Mouse (Mus musculus) erythroid progenitor cell, adult 5-6 weeks (primary cell): ENCODE results near the gene Cyp2d11. TPM values are rescaled to one million over a fixed set of nuclear protein-coding genes. Genes with fewer than 3 reads are reported as not detected.
"Not testable (repeated sequence)": the region's sequence is repeated elsewhere in the genome, so short reads cannot be mapped to it uniquely, and the experiment has no call there.

ENCODE experiments used
- ATAC-seq: replicated peaks from 2 replicates; pipeline ENCODE4 v1.8.0; 2016; ENCODE audit warnings: moderate number of reproducible peaks, mild to moderate bottlenecking, moderate TSS enrichment, inconsistent platforms; ENCODE audit not compliant: poor library complexity, low FRiP score, severe bottlenecking
- total RNA-seq, 2 experiments: library from RNA; stranded (forward) in 1 of 2; stranded (reverse) in 1 of 2; fragments of 150-400 nt in 1 of 2; fragments of 186-747, 209-891 nt in 1 of 2; gene quantifications; 2 replicates each; pipeline versions ENCODE4 v1.2.3 to v1.2.4; 2015 to 2017; ENCODE audit warnings: low replicate concordance in 2 of 2

Cyp2d11 gene
- total RNA-seq (2015; ENCODE audit: low replicate concordance) = not detected in 2 replicates
- not detected in 2 replicates for total RNA-seq (2017; ENCODE audit: low replicate concordance)

DNA sequence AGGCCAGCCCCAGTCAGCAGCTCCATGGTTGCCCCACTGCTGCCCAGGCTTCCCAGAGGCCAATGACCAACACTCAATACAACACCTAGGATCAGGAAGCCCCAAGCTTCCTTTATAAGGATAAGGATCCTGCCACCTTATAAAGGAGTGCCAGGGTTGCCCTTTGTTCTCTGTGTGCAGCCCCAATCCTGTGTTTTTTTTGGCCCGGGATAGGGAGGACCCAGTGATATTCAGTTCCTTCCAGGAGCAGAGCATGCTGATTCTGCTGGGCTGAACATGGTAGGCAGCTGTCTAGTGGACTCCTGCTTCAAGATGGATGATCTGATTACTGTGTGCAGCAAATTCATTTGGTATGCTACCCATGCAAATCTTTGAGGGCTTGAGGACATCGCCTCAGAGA lies at the start of gene Cyp2d11:
Gene Cyp2d11, minus strand, starts transcription at position 101 of the 400 bp plus-strand sequence.
- ATAC-seq = not testable (repeated sequence)

DNA sequence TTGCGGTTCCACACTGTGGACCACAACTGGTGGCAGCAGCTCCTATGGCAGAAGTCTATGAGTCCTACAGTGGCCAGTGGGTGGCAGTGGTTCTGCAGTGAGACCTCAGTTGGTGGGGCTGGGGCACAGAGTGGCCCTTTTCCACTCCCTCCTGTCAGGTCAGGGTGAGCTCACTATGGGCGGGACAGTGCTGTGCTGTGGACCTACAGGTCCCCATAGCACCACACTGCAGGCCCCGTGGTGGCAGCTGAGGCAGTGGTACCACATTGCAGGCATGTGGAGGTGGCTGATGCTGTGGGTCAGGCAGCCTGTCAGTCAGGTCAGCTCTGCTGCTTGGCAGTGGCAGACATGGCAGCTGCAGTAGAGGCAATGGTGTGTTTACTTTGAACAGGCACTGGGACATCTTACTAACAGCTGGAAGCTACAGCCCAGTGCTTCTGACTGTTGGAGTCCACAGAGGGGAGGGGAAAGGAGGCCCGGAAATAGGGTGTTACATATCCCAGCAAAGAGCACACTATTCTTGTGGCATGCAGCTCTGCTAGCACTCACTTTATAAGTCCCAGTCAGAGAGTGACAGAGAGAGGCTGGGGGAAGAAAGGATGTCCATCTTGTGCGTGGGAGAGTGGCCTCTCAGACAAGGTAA lies 44.3 kb upstream of the Cyp2d11 start:
- no peak for ATAC-seq

DNA sequence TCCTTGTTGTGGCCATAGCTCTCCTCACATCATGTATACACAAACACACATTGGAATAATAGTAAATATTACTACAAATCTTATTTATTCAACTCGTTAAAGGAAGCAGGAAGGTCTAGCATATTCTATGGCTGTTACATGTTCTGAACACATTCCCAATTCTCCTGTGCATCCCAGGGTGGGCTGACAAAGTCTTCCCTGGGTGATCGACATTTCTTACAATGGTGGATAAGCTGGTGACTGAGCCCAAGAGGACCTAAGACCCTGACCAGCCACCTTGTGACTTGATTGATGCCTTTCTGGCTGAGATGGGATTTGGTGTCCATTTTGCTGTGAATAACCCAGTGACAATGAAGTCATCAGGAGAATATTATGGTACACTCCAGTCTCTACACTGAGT lies 41.8 kb upstream of the Cyp2d11 start:
- ATAC-seq = no peak

DNA sequence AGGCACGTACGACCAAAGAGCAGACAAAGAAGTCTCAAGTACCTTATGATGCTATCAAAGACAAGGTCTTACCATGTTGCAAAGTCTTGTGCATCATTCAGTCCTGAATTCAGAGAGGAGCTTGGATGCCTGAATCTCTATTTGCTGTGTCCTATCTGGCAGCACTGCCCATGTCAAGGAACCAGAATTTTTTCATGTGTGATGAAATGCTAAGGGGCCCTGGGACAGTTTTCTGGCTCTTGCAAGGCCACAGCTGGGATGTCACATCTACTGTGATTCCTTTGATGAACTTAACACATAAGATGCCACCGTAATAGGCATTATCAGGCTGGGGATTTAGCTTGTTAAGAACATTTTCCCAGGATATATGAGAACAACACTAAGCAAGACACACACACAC lies 41.2 kb upstream of the Cyp2d11 start:
- ATAC-seq = no peak

DNA sequence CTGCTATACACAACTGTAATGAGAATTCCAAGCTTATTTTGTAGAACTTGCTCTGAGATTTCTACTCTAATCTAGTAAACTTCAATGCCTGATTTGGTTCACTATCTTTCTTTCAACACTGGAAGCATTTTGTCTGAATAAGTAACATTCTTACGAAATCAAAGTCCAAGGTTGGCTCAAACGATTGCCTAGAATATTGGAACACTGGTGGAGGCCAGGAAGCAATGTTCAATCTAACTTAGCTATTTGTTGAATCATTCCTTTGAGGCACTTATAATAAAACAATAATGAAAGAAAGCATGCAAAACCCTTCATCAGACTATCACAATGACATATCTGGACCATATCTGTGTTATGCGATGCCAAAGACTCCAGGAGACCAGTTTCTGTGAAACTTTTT lies 40.7 kb upstream of the Cyp2d11 start:
- no peak for ATAC-seq

DNA sequence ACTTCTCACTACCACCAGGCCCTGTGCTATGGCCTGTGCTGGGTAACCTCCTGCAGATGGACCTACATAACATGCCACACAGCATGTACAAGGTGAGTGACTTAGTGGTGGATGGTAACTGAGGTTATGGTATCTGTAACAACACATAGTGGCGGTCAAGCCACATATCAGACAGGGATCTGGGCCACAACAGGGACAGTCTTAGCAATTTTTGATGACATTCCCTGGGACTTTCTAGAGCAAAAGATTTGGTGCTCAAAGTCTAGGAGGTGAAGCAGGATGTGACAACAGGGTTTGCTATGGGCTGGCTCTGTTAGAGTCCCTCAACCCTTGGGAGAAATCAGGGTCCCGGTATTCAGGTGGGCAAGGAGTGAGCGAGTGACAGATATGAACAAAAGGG lies 39.8 kb upstream of the Cyp2d11 start:
- no peak for ATAC-seq

DNA sequence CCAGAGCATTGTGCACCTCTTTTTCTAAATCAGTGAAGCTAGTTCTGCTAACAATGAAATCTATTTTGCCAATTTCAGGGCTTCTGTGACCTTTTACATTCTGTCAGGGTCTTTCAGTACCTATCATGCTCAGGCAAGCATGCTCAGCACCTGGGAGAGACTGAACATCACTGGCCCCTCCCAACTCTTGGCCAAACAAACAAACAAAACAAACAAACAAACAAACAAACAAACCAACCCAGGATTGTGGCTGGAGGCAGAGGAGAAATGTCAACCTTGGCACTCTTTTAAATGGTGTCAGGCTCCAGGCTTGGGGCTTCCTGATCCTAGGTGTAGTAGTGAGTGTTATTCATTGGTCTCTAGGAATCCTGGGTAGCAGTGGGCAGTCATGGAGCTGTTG lies 39.3 kb upstream of the Cyp2d11 start, which contains the start of gene Cyp2d9:
Gene Cyp2d9, plus strand, starts transcription at position 301 of the 400 bp plus-strand sequence.
- ATAC-seq = no peak

DNA sequence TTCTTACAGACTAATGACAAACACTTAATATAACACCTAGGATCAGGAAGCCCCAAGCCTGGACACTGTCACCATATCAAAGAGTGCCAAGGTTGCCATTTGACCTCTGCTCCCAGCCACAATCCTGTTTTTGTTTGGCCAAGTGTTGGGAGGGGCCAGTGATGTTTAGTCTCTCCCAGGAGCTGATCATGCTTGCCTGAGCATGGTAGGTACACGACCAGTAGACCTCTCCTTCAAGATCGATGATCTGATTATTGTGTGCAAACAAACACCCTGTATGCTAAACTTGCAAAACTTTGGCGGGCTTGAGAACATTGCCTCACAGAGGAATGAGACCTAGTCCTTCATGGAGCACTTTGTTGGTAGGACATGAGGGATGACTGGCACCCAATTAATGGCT lies 29.6 kb upstream of the Cyp2d11 start:
- ATAC-seq = no peak

DNA sequence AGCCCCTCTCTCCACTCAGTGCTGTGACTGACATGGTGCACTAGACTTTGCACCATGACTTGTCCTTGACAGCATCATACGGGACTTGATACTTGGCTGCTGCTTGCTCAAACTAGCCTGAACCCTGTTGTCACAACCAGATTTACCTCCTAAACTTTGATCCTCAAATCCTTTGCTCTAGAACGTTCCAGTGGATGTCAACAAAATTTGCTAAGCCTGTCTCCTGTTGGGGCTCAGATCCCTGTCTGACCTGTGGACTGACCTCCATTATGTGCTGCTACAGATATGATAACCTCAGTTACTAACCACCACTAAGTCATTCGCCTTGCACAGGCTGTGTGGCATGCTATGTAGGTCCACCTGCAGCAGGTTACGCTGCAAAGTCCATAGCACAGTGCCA lies 29.1 kb upstream of the Cyp2d11 start:
- no peak for ATAC-seq

DNA sequence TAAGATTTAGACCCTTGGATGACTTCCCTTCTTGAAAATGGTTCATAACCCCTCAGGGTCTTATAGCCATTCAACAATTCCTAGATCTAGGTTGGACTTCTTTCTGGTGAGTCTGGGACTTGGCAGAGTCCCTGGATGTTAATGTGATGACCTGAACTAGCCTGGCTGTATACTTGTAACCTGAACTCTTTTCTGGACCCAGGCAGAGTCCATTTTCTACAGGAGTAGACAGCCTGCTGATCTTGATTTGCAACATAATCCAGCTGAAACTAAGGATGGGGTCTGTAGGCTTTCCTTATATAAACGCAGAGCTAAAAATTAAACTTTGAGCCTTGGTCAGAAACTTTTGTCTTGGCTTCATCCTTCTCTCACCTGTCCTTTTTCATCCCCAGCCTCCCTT lies 24.8 kb upstream of the Cyp2d11 start:
- no peak for ATAC-seq

DNA sequence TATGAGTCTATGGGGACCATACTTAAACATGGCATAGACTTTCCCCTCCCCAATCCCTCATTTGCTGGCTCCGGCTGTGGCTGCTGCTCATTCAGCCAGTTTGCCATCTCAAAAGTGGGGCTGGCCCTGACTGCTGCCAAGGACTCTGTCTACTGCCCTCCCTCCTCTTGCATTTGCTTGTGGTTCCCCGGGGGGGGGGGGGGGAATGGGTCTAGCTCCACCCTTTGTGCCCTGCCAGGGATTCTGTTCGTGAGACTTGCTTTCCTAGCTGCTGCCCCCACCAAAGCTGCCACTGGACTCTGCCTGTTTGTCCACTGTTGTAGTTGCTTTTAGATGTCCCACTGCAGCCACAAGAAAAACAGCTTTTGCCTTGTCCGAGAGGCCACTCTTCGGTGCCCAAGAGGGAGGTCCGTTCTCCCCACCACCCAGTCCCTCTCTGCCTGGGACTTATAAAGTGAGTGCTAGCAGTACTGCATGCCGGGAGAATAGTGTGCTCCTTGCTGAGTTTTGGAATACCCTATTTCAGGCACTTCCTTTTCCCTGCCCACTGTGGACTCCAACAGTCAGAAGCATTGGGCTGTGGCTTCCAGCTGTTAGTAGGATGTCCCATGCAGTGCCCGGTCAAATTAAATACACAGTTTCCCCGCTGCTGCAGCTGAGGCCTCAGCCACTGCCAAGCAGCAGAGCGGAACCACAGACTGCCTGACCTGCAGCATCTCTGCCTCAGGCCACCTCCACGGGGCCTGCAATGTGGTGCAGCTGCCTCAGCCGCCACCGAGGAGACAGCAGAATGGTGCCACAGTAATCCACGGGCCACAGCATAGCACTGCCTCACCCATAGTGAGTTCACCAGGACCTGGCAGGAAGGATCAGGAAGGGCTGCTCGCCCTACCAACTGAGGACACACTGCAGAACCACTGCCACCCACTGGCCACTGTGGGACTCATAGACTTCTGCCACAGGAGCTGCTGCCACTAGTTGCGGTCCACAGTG lies 23.3 kb upstream of the Cyp2d11 start:
- ATAC-seq = peak; percentile 77

DNA sequence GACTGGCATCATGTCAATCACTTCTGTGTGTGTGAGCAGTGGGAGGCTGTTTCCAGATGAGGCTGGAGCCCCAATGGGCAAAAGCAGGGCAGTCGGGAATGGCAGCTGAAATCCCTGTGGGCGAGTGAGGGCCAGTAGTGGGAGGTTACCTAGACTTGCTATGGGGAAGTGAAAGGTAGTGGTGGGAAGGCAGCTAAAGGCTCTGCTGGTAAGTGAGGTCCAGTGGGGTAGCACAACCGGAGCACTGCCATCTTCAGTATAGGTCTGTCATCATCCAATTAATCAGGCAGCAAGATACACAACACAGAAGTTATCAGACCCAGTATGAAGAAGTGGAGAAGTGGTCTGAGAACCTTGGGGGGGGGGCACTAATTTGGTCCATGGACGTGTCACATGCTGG lies 13.7 kb upstream of the Cyp2d11 start:
- ATAC-seq = no peak

DNA sequence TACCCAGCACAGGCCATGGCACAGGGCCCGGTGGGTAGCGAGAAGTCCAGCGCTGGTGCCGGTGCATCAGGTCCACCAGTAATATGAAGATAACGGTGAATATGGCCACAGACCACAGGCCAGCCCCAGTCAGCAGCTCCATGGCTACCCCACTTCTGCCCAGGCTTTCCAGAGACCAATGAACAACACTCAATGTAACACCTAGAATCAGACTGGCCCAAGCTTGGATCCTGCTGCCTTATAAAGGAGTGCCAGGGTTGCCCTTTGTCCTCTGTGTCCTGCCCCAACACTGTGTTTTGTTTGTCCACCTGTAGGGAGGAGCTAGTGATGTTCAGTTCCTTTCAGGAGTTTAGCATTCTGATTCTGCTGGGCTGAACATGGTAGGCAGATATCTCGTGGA lies 13.2 kb upstream of the Cyp2d11 start, which contains the start of gene Cyp2d10:
Gene Cyp2d10, minus strand, starts transcription at position 215 of the 400 bp plus-strand sequence.
- ATAC-seq = no peak

DNA sequence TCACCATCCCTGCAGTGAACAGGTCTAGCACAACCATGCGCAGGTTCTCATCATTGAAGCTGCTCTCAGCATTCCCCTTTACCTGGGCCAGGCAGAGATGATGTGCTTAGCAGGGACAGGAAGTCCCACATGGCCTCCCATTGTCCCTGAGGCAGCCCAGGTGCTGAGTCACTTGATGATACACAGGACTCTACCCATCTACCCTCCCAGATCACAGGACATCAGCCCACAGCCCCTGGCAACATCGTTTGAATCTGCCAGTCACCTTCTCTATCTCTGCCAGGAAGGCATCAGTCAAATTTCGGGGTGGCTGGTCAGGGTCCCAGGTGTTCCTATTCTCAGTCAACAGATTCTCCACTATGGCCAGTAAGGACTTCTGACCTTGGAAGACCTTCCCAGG lies 10.3 kb upstream of the Cyp2d11 start:
- no peak for ATAC-seq

DNA sequence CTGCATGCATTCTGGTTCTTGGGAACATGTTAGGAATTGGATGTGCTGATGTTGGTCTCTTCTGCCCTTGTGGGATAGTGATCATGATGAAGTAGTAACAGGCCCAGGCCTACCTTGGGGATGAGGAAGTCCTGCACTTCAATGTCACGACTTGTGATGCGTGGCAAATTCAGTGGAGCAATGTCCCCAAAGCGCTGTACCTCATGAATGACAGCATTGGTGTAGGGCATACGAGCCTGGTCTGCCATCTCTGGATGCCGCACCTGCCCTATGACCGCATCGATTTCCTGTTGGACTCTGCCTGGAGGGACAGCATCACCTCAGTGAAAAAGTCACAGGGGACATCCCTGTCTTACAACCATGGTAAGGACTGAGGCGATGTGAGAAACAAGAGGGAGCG lies 9.8 kb upstream of the Cyp2d11 start:
- ATAC-seq = no peak

DNA sequence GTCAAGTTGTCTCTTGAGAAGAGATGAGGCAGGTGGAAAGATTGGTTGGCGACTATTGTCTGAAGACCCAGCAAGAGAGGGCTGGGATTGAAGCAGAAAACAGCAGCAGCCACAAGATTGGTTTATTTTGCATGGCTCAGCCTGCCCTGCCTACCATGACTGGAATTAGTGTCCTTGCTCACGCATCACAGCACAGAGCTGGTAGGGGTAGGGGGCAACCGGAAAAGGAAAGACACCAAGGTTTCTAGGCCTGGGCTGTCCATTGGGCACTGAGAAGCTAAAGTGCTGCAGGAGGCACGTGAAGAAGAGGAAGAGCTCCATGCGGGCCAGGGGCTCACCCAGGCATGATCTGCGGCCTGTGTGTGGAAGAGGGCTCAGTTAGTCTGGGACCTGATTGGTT lies 8.9 kb upstream of the Cyp2d11 start:
- ATAC-seq = no peak

DNA sequence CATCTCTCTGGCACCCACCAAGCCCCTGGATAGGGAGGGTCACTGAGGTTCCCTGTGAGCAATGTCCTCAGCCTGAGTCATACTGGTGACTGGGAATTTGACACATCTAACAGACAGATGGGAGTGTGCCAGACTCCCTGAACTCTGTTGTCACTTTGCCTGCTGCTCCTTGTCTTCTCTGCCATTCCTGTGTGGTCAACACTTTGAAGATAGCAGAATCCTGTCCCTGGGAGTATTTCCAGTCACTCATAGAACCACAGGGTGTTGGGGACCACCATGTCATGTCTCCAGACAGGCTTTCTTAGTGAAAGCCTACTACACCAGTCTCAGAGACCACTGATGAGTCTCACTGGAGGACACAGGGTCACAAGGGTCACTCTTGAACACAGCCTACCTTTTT lies 8.3 kb upstream of the Cyp2d11 start:
- no peak for ATAC-seq

DNA sequence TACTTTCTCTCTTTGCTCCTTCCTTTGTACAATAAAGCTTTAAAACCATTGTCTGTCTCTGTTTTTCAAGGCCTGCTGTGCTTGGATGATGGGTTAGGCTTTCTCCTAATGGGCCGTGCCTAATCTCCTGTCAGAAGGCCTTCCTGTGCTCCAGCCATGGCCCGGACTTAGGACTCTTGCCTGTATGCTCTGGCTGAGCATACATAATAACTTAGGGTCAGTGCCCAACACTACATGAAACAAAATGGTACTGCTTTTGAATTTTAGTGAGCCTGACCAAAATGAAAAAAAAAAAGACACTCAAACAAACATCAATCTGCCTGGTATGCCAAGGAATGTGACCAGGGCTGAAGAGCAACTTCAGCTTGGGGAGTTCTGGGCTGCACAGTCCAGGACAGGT lies 7.7 kb upstream of the Cyp2d11 start:
- ATAC-seq = no peak

DNA sequence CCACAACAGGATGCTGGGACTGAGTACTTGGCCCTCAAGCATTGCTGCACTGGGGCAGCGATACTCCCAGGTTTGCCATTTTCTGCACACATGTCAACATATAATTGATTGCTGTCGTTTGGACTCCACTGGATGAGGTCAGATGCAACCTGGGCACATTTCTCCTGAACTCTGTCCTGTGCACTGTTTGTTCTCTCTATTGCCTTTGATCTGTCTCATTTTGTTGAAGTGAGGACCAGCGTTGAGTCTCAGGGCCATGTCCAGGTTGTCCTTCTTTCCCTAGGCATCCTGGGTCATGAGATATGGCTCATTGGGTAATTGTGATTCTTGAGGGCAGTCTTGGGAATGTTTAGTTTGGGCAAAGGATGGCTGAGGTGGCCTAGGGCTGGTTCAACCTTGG lies 2.1 kb upstream of the Cyp2d11 start:
- ATAC-seq = not testable (repeated sequence)

DNA sequence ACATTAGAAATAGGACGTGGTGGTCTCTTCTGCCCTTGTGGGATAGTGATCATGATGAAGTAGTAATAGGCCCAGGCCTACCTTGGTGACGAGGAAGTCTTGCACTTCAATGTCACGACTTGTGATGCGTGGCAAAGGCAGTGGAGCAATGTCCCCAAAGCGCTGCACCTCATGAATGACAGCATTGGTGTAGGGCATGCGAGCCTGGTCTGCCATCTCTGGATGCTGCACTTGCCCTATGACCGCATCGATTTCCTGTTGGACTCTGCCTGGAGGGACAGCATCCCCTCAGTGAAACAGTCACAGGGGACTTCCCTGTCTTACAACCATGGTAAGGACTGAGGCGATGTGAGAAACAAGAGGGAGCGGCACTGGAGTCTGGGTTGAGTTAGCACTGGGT lies 3.9 kb downstream of the Cyp2d11 start:
- not testable (repeated sequence) for ATAC-seq

DNA sequence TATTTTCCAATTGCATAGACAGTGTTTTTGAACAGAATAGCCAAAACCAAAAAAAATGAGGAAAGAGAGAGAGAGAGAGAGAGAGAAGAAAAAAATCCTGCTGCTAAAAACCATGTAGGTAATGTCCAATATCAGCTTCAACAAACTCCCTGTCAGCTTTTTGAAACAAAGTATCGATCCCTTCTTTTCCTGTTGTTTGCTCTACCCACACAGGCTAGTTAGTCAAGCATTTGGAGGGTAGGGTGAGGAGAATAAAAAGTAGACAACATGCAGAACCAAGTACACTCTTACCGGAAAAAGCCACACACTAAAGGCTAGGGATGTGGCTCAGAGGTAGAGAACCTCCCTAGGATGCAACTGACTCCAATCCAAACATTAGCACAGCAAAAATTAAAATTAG lies 8.1 kb downstream of the Cyp2d11 start:
- no peak for ATAC-seq
